Mouse (Mus musculus): ENCODE measurements around the gene Krtap4-9. TPM values are rescaled to one million over a fixed set of nuclear protein-coding genes. Genes with fewer than 3 reads are reported as not detected.
"Not testable (repeated sequence)": the region's sequence is repeated elsewhere in the genome, so short reads cannot be mapped to it uniquely, and the experiment has no call there.

The Krtap4-9 gene
- total and polyA plus RNA-seq, 2 experiments, result not detected

- no peaks in the 10 kb centered on the region for H3K36me3 ChIP-seq (ENCODE audit: control insufficient read depth, insufficient read depth, low read length)
- no peak within 1 kb of the TSS for H3K9ac ChIP-seq (ENCODE audit: low read depth, low read length)
- H3K27me3 ChIP-seq (ENCODE audit: control insufficient read depth, insufficient read depth, low read length), result 0 out of 2 replicates have a peak, but pooled peaks cover 3% of the 10 kb centered on the region
- TF ChIP-seq CTCF (IDR thresholded peaks at IDR 0.05; ENCODE audit: low read depth, low read length), result no peak
- no peak for TF ChIP-seq POLR2A (IDR thresholded peaks at IDR 0.05; ENCODE audit: extremely low read depth, insufficient read depth, low read length)
- DNase-seq (ENCODE audit: extremely low read depth, low read depth, low spot score), result no peak
- no peaks in the 10 kb centered on the region; the same call in 1 of the 2 replicates for H3K4me1 ChIP-seq (ENCODE audit: control insufficient read depth, insufficient read depth, low read length)
- WGBS, result 95% methylated on average over 2 of the region's 2 CpGs
- H3K79me2 ChIP-seq (ENCODE audit: control insufficient read depth, insufficient read depth, low read length), result no peaks in the 10 kb centered on the region
- no peak within 1 kb of the TSS for H3K27ac ChIP-seq (replicated peaks; ENCODE audit: insufficient read depth, low read depth, low read length)
- no peak within 1 kb of the TSS for H3K4me3 ChIP-seq (ENCODE audit: insufficient read depth, low read depth, low read length)
Measured at GRCm38 (mm10) chr11:99780604-99781003, 4.4 kb upstream of the Krtap4-9 start, which contains the start of gene Krtap4-8. Gene Krtap4-8, minus strand, starts transcription at chr11:99780704.

GRCm38 (mm10) chr11:99793367-99793766 lies 8.4 kb downstream of the Krtap4-9 start, which contains the start of gene Gm11596:
Gene Gm11596, minus strand, starts transcription at chr11:99793467.
- no peak for DNase-seq (ENCODE audit: extremely low read depth, low read depth, low spot score)
- no peaks in the 10 kb centered on the region for H3K27me3 ChIP-seq (ENCODE audit: control insufficient read depth, insufficient read depth, low read length)
- TF ChIP-seq POLR2A (IDR thresholded peaks at IDR 0.05; ENCODE audit: extremely low read depth, insufficient read depth, low read length) (no peak), CTCF (IDR thresholded peaks at IDR 0.05; ENCODE audit: low read depth, low read length) (no peak)
- no peak within 1 kb of the TSS for H3K4me3 ChIP-seq (ENCODE audit: insufficient read depth, low read depth, low read length)
- no peak within 1 kb of the TSS for H3K9ac ChIP-seq (ENCODE audit: low read depth, low read length)
- WGBS, result 66% methylated on average over 2 of the region's 2 CpGs
- H3K4me1 ChIP-seq (ENCODE audit: control insufficient read depth, insufficient read depth, low read length), result no peaks in the 10 kb centered on the region
- no peak within 1 kb of the TSS for H3K27ac ChIP-seq (replicated peaks; ENCODE audit: insufficient read depth, low read depth, low read length)
- no peaks in the 10 kb centered on the region for H3K79me2 ChIP-seq (ENCODE audit: control insufficient read depth, insufficient read depth, low read length)
- no peaks in the 10 kb centered on the region for H3K36me3 ChIP-seq (ENCODE audit: control insufficient read depth, insufficient read depth, low read length)

- not testable (repeated sequence) for H3K27ac ChIP-seq (replicated peaks; ENCODE audit: insufficient read depth, low read depth, low read length); H3K4me3 ChIP-seq (ENCODE audit: insufficient read depth, low read depth, low read length); H3K4me1 ChIP-seq (ENCODE audit: control insufficient read depth, insufficient read depth, low read length); H3K36me3 ChIP-seq (ENCODE audit: control insufficient read depth, insufficient read depth, low read length); H3K27me3 ChIP-seq (ENCODE audit: control insufficient read depth, insufficient read depth, low read length); H3K9ac ChIP-seq (ENCODE audit: low read depth, low read length); DNase-seq (ENCODE audit: extremely low read depth, low read depth, low spot score); H3K79me2 ChIP-seq (ENCODE audit: control insufficient read depth, insufficient read depth, low read length)
- WGBS, result no CpG with 5 or more reads among the region's 1 CpGs
Measured at GRCm38 (mm10) chr11:99798832-99799231, 13.8 kb downstream of the Krtap4-9 start, which contains the start of gene Gm11569. Gene Gm11569, minus strand, starts transcription at chr11:99798932.

- not testable (repeated sequence) for H3K36me3 ChIP-seq (ENCODE audit: control insufficient read depth, insufficient read depth, low read length); H3K27ac ChIP-seq (replicated peaks; ENCODE audit: insufficient read depth, low read depth, low read length); H3K27me3 ChIP-seq (ENCODE audit: control insufficient read depth, insufficient read depth, low read length); H3K79me2 ChIP-seq (ENCODE audit: control insufficient read depth, insufficient read depth, low read length); DNase-seq (ENCODE audit: extremely low read depth, low read depth, low spot score); H3K4me1 ChIP-seq (ENCODE audit: control insufficient read depth, insufficient read depth, low read length); H3K4me3 ChIP-seq (ENCODE audit: insufficient read depth, low read depth, low read length); H3K9ac ChIP-seq (ENCODE audit: low read depth, low read length)
- WGBS, result no CpG with 5 or more reads among the region's 1 CpGs
Measured at GRCm38 (mm10) chr11:99804346-99804745, 19.3 kb downstream of the Krtap4-9 start, which contains the start of gene Gm11554. Gene Gm11554, minus strand, starts transcription at chr11:99804446.

GRCm38 (mm10) chr11:99809792-99810191 lies 24.8 kb downstream of the Krtap4-9 start, which contains the start of gene Krtap4-13:
Gene Krtap4-13, minus strand, starts transcription at chr11:99809892.
- not testable (repeated sequence) for H3K36me3 ChIP-seq (ENCODE audit: control insufficient read depth, insufficient read depth, low read length); H3K27ac ChIP-seq (replicated peaks; ENCODE audit: insufficient read depth, low read depth, low read length); H3K79me2 ChIP-seq (ENCODE audit: control insufficient read depth, insufficient read depth, low read length); H3K4me3 ChIP-seq (ENCODE audit: insufficient read depth, low read depth, low read length); H3K4me1 ChIP-seq (ENCODE audit: control insufficient read depth, insufficient read depth, low read length); H3K27me3 ChIP-seq (ENCODE audit: control insufficient read depth, insufficient read depth, low read length); DNase-seq (ENCODE audit: extremely low read depth, low read depth, low spot score); H3K9ac ChIP-seq (ENCODE audit: low read depth, low read length)

- DNase-seq (ENCODE audit: extremely low read depth, low read depth, low spot score); H3K36me3 ChIP-seq (ENCODE audit: control insufficient read depth, insufficient read depth, low read length); H3K27me3 ChIP-seq (ENCODE audit: control insufficient read depth, insufficient read depth, low read length); H3K4me3 ChIP-seq (ENCODE audit: insufficient read depth, low read depth, low read length); H3K79me2 ChIP-seq (ENCODE audit: control insufficient read depth, insufficient read depth, low read length); H3K4me1 ChIP-seq (ENCODE audit: control insufficient read depth, insufficient read depth, low read length); H3K27ac ChIP-seq (replicated peaks; ENCODE audit: insufficient read depth, low read depth, low read length); H3K9ac ChIP-seq (ENCODE audit: low read depth, low read length): not testable (repeated sequence)
- WGBS, result 83% methylated on average over 2 of the region's 2 CpGs
Measured at GRCm38 (mm10) chr11:99815566-99815965, 30.6 kb downstream of the Krtap4-9 start, which contains the start of gene Gm11564. Gene Gm11564, minus strand, starts transcription at chr11:99815666.

Other genes starting within 250 kb of the Krtap4-9 start
Only the 30 nearest of the 43 such genes appear.
- not detected in 2 replicates for gene Krtap9-3, start 187.1 kb upstream of the Krtap4-9 start, total RNA-seq (2014; rRNA removed)
- not detected in 2 replicates for gene Krtap9-3, start 187.1 kb upstream of the Krtap4-9 start, polyA plus RNA-seq (2012; rRNA removed)
- gene Gm11938, start 181.9 kb upstream of the Krtap4-9 start, total RNA-seq (2014; rRNA removed), result not detected in 2 replicates
- not detected in 2 replicates for gene Gm11938, start 181.9 kb upstream of the Krtap4-9 start, polyA plus RNA-seq (2012; rRNA removed)
- gene Gm11937, start 175.0 kb upstream of the Krtap4-9 start, total RNA-seq (2014; rRNA removed), result not detected in 2 replicates
- not detected in 2 replicates for gene Gm11937, start 175.0 kb upstream of the Krtap4-9 start, polyA plus RNA-seq (2012; rRNA removed)
- not detected in 2 replicates for gene Krtap2-4, start 170.4 kb upstream of the Krtap4-9 start, total RNA-seq (2014; rRNA removed)
- gene Krtap2-4, start 170.4 kb upstream of the Krtap4-9 start, polyA plus RNA-seq (2012; rRNA removed), result not detected in 2 replicates
- gene Gm11562, start 164.8 kb upstream of the Krtap4-9 start, total RNA-seq (2014; rRNA removed), result not detected in 2 replicates
- gene Gm11562, start 164.8 kb upstream of the Krtap4-9 start, polyA plus RNA-seq (2012; rRNA removed), result not detected in 2 replicates
- gene Krtap4-1, start 157.0 kb upstream of the Krtap4-9 start, total RNA-seq (2014; rRNA removed), result not detected in 2 replicates
- not detected in 2 replicates for gene Krtap4-1, start 157.0 kb upstream of the Krtap4-9 start, polyA plus RNA-seq (2012; rRNA removed)
- gene Krtap4-2, start 150.1 kb upstream of the Krtap4-9 start, total RNA-seq (2014; rRNA removed), result not detected in 2 replicates
- gene Krtap4-2, start 150.1 kb upstream of the Krtap4-9 start, polyA plus RNA-seq (2012; rRNA removed), result not detected in 2 replicates
- not detected in 2 replicates for gene Krtap4-7, start 141.1 kb upstream of the Krtap4-9 start, total RNA-seq (2014; rRNA removed)
- gene Krtap4-7, start 141.1 kb upstream of the Krtap4-9 start, polyA plus RNA-seq (2012; rRNA removed), result not detected in 2 replicates
- gene Gm11555, start 135.0 kb upstream of the Krtap4-9 start, total RNA-seq (2014; rRNA removed), result not detected in 2 replicates
- gene Gm11555, start 135.0 kb upstream of the Krtap4-9 start, polyA plus RNA-seq (2012; rRNA removed), result not detected in 2 replicates
- not detected in 2 replicates for gene Gm11563, start 126.2 kb upstream of the Krtap4-9 start, total RNA-seq (2014; rRNA removed)
- not detected in 2 replicates for gene Gm11563, start 126.2 kb upstream of the Krtap4-9 start, polyA plus RNA-seq (2012; rRNA removed)
- gene Krtap4-6, start 119.2 kb upstream of the Krtap4-9 start, total RNA-seq (2014; rRNA removed), result not detected in 2 replicates
- gene Krtap4-6, start 119.2 kb upstream of the Krtap4-9 start, polyA plus RNA-seq (2012; rRNA removed), result not detected in 2 replicates
- not detected in 2 replicates for gene Gm14190, start 94.5 kb upstream of the Krtap4-9 start, total RNA-seq (2014; rRNA removed)
- gene Gm14190, start 94.5 kb upstream of the Krtap4-9 start, polyA plus RNA-seq (2012; rRNA removed), result not detected in 2 replicates
- not detected in 2 replicates for gene Gm14180, start 50.9 kb upstream of the Krtap4-9 start, total RNA-seq (2014; rRNA removed)
- gene Gm14180, start 50.9 kb upstream of the Krtap4-9 start, polyA plus RNA-seq (2012; rRNA removed), result not detected in 2 replicates
- gene Gm11595, start 12.3 kb upstream of the Krtap4-9 start, total RNA-seq (2014; rRNA removed), result not detected in 2 replicates
- gene Gm11595, start 12.3 kb upstream of the Krtap4-9 start, polyA plus RNA-seq (2012; rRNA removed), result not detected in 2 replicates
- not detected in 2 replicates for gene Krtap4-8, start 4.5 kb upstream of the Krtap4-9 start, total RNA-seq (2014; rRNA removed)
- gene Krtap4-8, start 4.5 kb upstream of the Krtap4-9 start, polyA plus RNA-seq (2012; rRNA removed), result not detected in 2 replicates
- not detected in 2 replicates for gene Gm11596, start 8.3 kb downstream of the Krtap4-9 start, total RNA-seq (2014; rRNA removed)
- gene Gm11596, start 8.3 kb downstream of the Krtap4-9 start, polyA plus RNA-seq (2012; rRNA removed), result not detected in 2 replicates
- gene Gm11569, start 13.7 kb downstream of the Krtap4-9 start, total RNA-seq (2014; rRNA removed), result not detected in 2 replicates
- not detected in 2 replicates for gene Gm11569, start 13.7 kb downstream of the Krtap4-9 start, polyA plus RNA-seq (2012; rRNA removed)
- not detected in 2 replicates for gene Gm11554, start 19.2 kb downstream of the Krtap4-9 start, total RNA-seq (2014; rRNA removed)
- not detected in 2 replicates for gene Gm11554, start 19.2 kb downstream of the Krtap4-9 start, polyA plus RNA-seq (2012; rRNA removed)
- not detected in 2 replicates for gene Krtap4-13, start 24.7 kb downstream of the Krtap4-9 start, total RNA-seq (2014; rRNA removed)
- gene Krtap4-13, start 24.7 kb downstream of the Krtap4-9 start, polyA plus RNA-seq (2012; rRNA removed), result not detected in 2 replicates
- not detected in 2 replicates for gene Gm11564, start 30.5 kb downstream of the Krtap4-9 start, total RNA-seq (2014; rRNA removed)
- not detected in 2 replicates for gene Gm11564, start 30.5 kb downstream of the Krtap4-9 start, polyA plus RNA-seq (2012; rRNA removed)
- not detected in 2 replicates for gene 2300003K06Rik, start 52.9 kb downstream of the Krtap4-9 start, total RNA-seq (2014; rRNA removed)
- not detected in 2 replicates for gene 2300003K06Rik, start 52.9 kb downstream of the Krtap4-9 start, polyA plus RNA-seq (2012; rRNA removed)
- not detected in 2 replicates for gene Krtap4-16, start 66.4 kb downstream of the Krtap4-9 start, total RNA-seq (2014; rRNA removed)
- gene Krtap4-16, start 66.4 kb downstream of the Krtap4-9 start, polyA plus RNA-seq (2012; rRNA removed), result not detected in 2 replicates
- gene Gm11568, start 72.7 kb downstream of the Krtap4-9 start, total RNA-seq (2014; rRNA removed), result not detected in 2 replicates
- gene Gm11568, start 72.7 kb downstream of the Krtap4-9 start, polyA plus RNA-seq (2012; rRNA removed), result not detected in 2 replicates
- gene Gm11559, start 79.3 kb downstream of the Krtap4-9 start, total RNA-seq (2014; rRNA removed), result not detected in 2 replicates
- not detected in 2 replicates for gene Gm11559, start 79.3 kb downstream of the Krtap4-9 start, polyA plus RNA-seq (2012; rRNA removed)
- gene Krtap9-1, start 88.2 kb downstream of the Krtap4-9 start, total RNA-seq (2014; rRNA removed), result not detected in 2 replicates
- not detected in 2 replicates for gene Krtap9-1, start 88.2 kb downstream of the Krtap4-9 start, polyA plus RNA-seq (2012; rRNA removed)
- 0.28 TPM in 1 of 2 replicates, not detected in the other for gene Gm11567, start 94.0 kb downstream of the Krtap4-9 start, total RNA-seq (2014; rRNA removed)
- not detected in 2 replicates for gene Gm11567, start 94.0 kb downstream of the Krtap4-9 start, polyA plus RNA-seq (2012; rRNA removed)
- gene Krtap31-1, start 122.7 kb downstream of the Krtap4-9 start, total RNA-seq (2014; rRNA removed), result not detected in 2 replicates
- gene Krtap31-1, start 122.7 kb downstream of the Krtap4-9 start, polyA plus RNA-seq (2012; rRNA removed), result not detected in 2 replicates
- gene Gm11565, start 129.6 kb downstream of the Krtap4-9 start, total RNA-seq (2014; rRNA removed), result not detected in 2 replicates
- gene Gm11565, start 129.6 kb downstream of the Krtap4-9 start, polyA plus RNA-seq (2012; rRNA removed), result not detected in 2 replicates
- gene Krtap31-2, start 151.1 kb downstream of the Krtap4-9 start, total RNA-seq (2014; rRNA removed), result not detected in 2 replicates
- not detected in 2 replicates for gene Krtap31-2, start 151.1 kb downstream of the Krtap4-9 start, polyA plus RNA-seq (2012; rRNA removed)
- not detected in 2 replicates for gene Krtap9-5, start 163.3 kb downstream of the Krtap4-9 start, total RNA-seq (2014; rRNA removed)
- not detected in 2 replicates for gene Krtap9-5, start 163.3 kb downstream of the Krtap4-9 start, polyA plus RNA-seq (2012; rRNA removed)